Mouse (Mus musculus): ENCODE measurements at regions not wholly inside any gene's neighbourhood (a gene's known extent, or its start where the extent isn't known, plus 50 kb on each side); places are given as distances from the start of the nearest gene placed in this dataset.

DNA sequence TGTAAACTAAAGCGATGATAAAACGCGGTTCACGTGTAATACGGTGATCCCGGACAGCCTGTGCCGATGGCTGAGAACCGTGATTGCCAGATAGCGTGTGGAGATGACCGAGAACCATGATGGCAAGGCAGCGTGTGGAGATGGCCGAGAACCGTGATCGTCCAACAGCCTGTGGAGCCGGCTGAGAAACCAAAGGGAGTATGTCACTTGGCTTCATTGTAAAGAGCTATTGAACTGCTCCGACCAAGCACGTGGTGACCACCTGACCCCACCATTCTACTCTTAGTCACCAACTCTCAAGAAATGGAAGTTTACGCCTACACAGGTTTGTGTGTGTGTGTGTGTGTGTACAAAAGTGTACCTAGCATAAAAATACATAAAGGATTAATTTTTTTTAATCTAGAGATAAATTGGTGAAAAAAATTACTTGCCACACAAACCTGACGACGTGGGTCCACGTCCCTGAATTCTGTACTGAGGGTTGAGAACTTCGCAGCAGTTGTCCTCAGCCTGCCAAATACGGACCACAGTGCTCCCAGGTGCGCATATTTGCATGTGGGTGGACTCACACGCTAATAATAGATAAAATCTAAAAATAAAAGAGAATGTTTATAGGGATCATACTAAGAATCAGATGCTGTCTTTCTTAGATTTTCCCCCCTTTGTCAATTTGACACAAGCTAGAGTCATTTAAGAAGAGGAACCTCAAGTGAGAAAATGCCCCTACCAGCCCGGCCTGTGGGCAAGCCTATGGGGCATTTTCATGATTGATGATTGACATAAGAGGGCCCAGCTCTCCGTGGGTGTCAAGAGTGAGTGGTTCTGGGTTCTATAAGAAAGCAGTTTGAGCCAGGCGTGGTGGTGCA is 56.6 kb upstream of the Mef2a start:
- no peak for DNase-seq (ENCODE audit: low spot score)

DNA sequence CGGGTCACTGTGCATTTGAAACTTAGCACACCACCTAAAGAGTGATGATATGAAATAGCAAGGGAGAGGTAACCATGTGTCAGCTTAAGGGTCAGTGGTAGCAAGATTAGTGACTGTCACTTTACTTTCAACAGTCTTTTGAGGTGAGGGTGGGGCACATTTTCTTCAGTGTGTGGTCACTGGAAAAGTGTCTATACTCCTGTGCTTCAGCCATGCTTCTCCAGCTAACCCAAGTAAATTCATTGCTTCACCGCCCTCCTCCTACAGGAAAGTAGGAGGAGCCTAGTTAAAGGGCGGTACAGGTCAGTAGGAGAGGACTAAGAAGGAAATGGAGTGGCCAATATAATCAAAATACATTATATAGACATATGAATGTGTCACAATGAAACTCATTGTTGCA is 55.7 kb upstream of the Mef2a start:
- DNase-seq (ENCODE audit: low spot score) = no peak

DNA sequence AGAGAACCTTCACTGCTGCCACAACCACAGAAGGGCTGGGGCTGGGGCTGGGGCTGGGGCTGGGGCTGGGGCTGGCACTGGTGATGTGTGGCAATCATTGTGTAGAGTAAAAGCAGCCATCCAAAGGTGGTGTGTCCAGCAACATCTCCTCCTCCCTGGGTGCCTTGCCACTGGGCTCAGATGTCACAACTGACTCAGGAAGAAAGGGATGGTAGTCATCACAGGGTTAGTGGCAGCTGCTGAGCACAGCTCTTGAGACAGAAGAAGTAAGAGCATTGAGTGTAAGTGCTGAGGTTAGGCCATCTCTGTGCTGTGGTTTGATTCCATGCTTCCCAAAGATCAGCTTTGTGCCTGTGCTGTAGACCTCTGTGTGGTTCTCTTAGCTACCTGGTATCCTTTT is 53.4 kb upstream of the Mef2a start:
- no peak for DNase-seq (ENCODE audit: low spot score)

DNA sequence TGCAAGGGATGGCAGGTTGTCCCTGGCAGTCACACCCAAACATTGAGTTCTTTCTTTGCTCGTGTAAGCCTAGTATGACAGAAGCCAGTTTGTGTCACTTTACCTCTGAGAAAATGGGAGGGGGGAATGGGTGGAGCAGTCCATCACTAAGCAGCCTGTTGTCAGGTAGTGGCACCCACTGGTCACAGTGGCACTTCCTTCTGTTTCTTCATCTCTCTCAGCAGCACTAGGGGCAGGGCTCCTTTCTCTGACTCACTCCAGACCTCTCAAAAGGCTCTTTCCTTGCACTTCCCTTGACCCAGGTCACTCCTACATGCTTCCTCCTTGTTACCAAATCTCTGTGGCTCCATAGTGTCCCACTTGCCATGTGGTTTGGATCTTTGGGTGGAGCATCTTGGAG is 52.9 kb upstream of the Mef2a start:
- no peak for DNase-seq (ENCODE audit: low spot score)

DNA sequence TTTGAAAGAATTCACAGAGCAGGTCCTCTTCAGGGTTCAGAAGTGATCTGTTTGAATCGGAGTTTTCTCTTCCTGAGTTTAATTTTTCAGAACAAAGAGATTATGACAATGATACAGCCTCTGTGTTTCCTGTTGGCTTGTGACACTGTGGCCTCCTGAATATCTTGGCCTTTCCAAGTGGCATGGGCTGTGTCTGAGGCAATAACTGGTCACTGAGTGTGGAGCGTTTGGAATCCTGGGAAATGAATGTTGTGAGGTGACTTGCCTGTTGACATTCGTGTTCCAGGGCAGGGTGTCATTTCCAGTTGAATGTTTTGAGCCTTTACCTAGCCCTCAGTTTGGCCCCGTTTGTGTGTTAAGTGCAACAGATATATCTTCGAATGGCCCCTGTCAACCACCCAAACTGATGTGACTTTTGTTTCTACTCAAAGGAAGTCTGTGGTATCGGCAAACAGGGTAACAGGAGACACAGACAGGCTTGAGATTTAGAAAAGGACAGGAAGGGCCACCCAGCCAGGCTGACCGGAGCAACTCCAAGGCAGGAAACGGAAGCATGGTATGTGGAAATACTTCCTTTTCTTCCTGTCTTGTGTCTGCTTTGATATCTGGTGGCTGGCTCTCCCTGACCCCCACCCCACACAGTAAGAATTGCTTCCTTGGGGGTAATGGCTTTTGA is 52.3 kb upstream of the Mef2a start:
- no peak for DNase-seq (ENCODE audit: low spot score)
